Mouse (Mus musculus) ES-E14 (cell line): ENCODE data around the gene Nkx2-5.

Source experiments
- CHD2 ChIP-seq: IDR thresholded peaks from 2 replicates; pipeline ENCODE4 v1.6.1; 2014; ENCODE audit warnings: mild to moderate bottlenecking, low read depth, low read length, inconsistent platforms
- HCFC1 ChIP-seq: IDR thresholded peaks from 2 replicates; pipeline ENCODE4 v1.6.1; 2012; ENCODE audit warnings: low read length, inconsistent platforms, borderline replicate concordance; ENCODE audit not compliant: insufficient read depth
- ZNF384 ChIP-seq: IDR thresholded peaks from 2 replicates; pipeline ENCODE4 v1.6.1; 2012; ENCODE audit warnings: low read depth, low read length, inconsistent platforms

DNA sequence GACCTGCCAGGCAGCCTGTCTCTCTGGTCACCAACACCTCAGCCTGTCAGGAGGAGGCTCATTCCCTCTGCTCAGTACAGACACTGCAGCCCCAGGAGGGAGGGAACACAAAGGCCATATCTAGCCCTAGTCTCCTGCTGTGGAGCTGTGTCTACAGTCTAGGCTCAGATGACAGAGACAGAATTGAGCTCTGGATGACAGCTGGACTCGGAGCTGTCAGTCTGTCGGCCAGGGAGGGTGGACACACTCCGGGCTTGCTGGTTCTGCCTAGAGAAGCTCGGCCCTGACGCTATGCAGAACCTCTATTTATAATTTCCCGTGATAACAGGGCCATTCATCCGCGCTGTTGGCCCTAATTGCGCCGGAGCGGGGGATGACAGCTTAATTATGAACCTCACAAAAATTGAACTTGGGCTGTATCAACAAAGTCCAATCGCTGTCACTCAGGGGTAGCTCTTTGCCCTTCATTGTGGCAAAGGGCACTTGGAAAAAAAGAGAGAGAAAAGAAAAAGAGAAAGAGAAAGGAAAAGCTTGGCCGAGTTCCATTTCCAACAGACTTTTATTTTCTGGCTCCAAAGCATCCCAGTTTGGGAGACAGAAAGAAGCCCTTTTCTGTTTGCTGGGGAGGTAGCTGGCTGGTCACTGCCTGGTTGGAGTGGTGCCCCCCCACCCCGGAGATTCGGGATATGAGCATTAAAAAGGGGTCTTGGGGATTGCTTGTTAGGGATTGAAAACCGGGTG lies 48.0 kb upstream of the Nkx2-5 start:
- TF ChIP-seq ZNF384 (no peak), HCFC1 (no peak), CHD2 (no peak)
